Mouse (Mus musculus) cortical plate, adult 2 months (tissue): Measurements from ENCODE around the gene Susd4.

Experiments used
- CTCF ChIP-seq: fragments of 200-500 bp; IDR thresholded peaks from 2 replicates; pipeline ENCODE4 v1.5.1; 2011; ENCODE audit warnings: mild to moderate bottlenecking, control low read depth, low read length; ENCODE audit not compliant: insufficient read depth; ENCODE audit errors: extremely low read depth
- POLR2A ChIP-seq: fragments of 200-500 bp; IDR thresholded peaks from 2 replicates; pipeline ENCODE4 v1.6.1; 2011; ENCODE audit warnings: mild to moderate bottlenecking, low read length, control low read depth; ENCODE audit not compliant: insufficient read depth; ENCODE audit errors: extremely low read depth

GRCm38 (mm10) chr1:182732695-182733094 lies 31.0 kb upstream of the Susd4 start:
- TF ChIP-seq CTCF (no peak), POLR2A (no peak)
